Mouse (Mus musculus) Patski (cell line): ENCODE data around the gene Hbb-bt. TPM values are rescaled to one million over a fixed set of nuclear protein-coding genes. Genes with fewer than 3 reads are reported as not detected.
A peak's percentile ranks its signal among the peaks of the same experiment; 100 is the strongest.
"Not testable (repeated sequence)": the region's sequence is repeated elsewhere in the genome, so short reads cannot be mapped to it uniquely, and the experiment has no call there.

ENCODE experiments used
- ATAC-seq: fragments of 100-300 bp; one replicate; pipeline ENCODE4 v1.8.0; 2021
- CTCF ChIA-PET: fragments of 350-600 bp; sonication (Branson Sonifier 250); formaldehyde crosslinking; loops from one replicate; lab custom pipeline; 2022; ENCODE audit warnings: inconsistent platforms; lab: Charles Lee
- POLR2A ChIA-PET: fragments of 350-600 bp; sonication (Branson Sonifier 250); formaldehyde crosslinking; loops from one replicate; lab custom pipeline; 2022; ENCODE audit warnings: antibody characterized with exemption, inconsistent platforms; lab: Charles Lee
- DNase-seq: peaks from one replicate; pipeline ENCODE4 v3.0.0-alpha.2; 2011; ENCODE audit warnings: low read depth, low spot score
- H3K27me3 ChIP-seq: fragments of 371-371 bp; one replicate; pipeline ENCODE4 v1.5.1; 2021
- CTCF ChIP-seq: fragments of 100-300 bp; IDR thresholded peaks from one replicate; pipeline ENCODE4 v1.5.1; 2021
- in situ Hi-C: fragments of 300-500 bp; cut with MboI; formaldehyde crosslinking; loops from 3 replicates; pipeline ENCODE4 v1.11.1; 2018; ENCODE audit warnings: low pct_unique_long_range_greater_than_20kb, mixed read lengths
- polyA plus RNA-seq: library from polyadenylated mRNA; unstranded; gene quantifications from one replicate; pipeline ENCODE4 v1.2.3, GENCODE M21; 2021

Gene Hbb-bt
- polyA plus RNA-seq, 1 experiment from 2014 or later, result not detected

DNA sequence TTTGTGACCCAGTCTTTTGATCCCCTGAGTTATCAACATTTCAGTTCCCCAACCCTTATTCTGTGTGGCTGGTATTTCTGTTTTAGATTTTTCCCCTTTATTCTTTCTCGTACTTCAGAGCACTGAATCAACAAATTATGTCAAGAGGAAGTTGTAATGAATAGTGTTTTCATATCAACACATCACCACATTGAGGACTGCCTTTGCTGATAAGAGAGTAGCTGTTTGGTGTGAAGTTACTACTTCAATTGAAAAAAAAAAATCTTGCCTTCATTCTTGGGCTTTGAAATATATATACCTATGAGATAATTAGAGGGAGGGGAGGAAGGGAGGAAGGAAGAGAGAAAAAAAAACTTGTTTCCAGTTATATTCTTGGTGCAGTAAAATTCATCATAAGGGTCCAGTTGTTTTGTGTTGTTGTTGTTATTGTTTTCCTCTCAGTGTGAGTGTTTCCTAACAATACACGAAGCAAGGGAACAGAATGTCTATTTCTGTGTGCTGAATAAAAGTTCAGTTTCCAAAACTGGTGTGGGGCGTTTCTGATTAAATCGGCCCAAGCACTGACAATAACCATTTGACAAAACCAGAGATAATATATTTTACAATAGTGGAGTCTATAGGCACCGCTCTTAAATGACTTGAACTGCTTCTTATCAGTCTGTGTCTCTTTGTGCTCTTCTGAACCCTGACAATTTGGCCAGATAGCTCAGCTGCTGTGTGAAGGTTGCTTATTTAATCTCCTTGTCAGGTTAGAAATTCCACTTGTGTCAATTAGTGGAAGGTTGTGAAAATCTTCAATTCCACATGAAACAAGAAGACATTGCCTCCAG, 4.6 kb downstream of the Hbb-bt start:
- in situ Hi-C loops, result no loop called here
- ChIA-PET POLR2A (no interaction called here), CTCF (no interaction called here)

DNA sequence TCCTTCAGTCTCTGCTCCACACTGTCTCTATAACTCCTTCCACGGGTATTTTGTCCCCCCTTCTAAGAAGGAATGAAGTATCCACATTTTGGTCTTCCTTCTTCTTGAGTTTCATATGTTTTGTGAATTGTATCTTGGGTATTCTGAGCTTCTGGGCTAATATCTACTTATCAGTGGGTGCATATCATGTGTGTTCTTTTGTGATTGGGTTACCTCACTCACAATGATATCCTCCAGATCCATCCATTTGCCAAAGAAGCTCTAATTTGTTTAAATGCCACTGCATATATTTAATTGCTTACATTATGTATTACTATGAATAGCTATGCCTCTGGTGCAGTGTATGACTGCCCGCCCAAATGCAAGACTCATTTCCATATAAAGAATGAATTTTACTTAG, 5.7 kb downstream of the Hbb-bt start:
- CTCF ChIA-PET, ATAC-seq, POLR2A ChIA-PET, H3K27me3 ChIP-seq, in situ Hi-C loops, DNase-seq: not testable (repeated sequence)

More for the DNA sequence above, 4.6 kb downstream of the Hbb-bt start:
- ATAC-seq (no peak), DNase-seq (no peak)
- no peak for TF ChIP-seq CTCF
- no peaks in the 10 kb centered on the region for H3K27me3 ChIP-seq

DNA sequence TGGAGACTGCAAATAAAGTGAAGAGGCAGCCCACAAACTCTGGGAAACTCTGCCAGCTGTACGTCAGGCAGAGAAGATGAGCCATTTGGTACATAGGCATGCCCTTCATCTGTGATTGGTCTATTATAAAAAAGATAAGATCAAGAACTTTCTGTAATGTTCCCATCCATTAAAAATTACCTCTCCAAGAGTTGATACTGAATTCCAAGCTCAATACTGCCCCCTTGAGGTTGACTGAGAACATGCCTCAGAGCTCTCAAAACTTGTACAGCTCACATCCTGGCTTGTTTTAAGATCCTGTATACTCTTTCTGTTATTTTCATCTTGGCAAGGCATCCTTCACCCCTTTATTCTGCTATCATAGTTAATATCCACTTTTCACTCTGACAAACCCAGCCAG, 6.9 kb downstream of the Hbb-bt start:
- ATAC-seq, result no peak
- in situ Hi-C loops, result no loop called here
- ChIA-PET CTCF (no interaction called here), POLR2A (no interaction called here)
- TF ChIP-seq CTCF, result peak; percentile 39
- no peaks in the 10 kb centered on the region for H3K27me3 ChIP-seq
- DNase-seq, result no peak

DNA sequence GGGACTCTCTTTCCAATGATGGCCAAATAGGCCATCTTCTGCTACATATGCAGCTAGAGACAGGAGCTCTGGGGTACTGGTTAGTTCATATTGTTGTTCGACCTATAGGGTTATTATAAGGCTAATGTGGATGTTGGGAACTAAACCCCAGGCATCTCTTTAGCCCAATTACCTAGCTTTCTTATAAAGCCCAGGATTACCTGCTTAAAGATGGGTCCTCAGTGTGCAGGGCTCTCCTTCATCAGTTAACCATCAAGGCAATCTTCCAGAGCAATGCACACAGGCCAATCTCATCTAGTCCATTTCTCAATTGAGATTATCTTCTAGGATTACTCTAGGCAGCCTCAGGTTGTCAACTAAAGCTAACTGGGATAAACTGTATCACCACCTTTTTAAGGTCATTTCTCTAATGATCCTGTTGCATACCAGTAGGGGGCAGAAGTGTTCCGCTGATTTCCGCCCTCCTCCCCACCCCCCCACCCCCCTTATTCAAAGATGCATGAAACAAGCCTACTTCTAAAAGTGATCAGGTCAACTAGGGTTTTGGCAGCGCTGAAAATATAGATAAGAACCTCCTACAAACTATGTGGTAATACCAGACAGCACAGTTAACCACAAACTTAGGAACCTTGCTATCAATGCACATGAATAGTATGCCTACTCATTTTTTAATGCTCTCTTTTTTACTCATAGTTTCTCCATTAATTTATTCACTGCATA, 21.0 kb downstream of the Hbb-bt start:
- ATAC-seq (no peak), DNase-seq (no peak)
- no peaks in the 10 kb centered on the region for H3K27me3 ChIP-seq
- TF ChIP-seq CTCF, result no peak
- ChIA-PET CTCF (no interaction called here), POLR2A (no interaction called here)
- in situ Hi-C loops, result no loop called here

DNA sequence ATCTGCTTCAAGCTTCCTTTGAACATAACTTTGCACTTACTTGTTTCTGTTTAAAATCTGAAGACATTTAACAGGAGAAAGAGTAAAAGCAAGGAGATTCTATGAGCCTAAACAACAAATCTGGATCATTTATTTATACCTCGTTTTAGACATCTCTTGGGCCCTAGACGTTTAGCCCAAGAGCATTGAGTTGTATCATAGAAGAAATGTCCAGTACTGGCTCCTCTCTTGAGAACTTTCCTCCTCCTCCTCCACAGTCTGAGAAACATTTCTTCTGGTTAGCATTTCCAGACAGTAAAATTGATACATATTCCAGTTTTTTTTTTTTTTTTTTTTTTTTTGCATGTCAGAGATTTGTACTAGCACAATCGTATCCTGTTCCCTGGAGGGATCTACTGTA, 22.1 kb downstream of the Hbb-bt start, which contains the start of gene Olfr67:
TSS of gene Olfr67 (minus strand) at position 101 of the 400 bp plus-strand sequence.
- in situ Hi-C loops, result no loop called here
- ChIA-PET POLR2A (no interaction called here), CTCF (no interaction called here)
- no peak for ATAC-seq
- H3K27me3 ChIP-seq, result no peaks in the 10 kb centered on the region
- no peak for TF ChIP-seq CTCF
- no peak for DNase-seq

DNA sequence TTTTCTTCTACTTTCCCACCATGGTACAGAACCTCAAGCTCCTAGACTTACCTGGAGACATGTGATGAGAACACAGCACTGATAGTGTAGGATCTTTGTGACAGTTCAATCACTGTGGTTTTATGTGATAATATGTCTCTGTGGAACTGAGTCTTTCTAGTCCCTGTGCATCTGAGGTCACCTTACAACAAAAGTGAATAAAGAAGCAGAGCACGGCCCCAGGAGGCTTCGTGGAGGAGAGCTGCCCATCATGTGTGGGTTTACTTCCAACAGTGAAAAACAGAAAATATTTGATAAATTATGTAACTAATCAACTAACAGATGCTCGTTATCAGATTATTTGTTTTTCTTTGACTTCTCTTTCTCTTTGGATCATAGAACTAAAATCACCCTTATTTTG, 34.2 kb downstream of the Hbb-bt start, which contains the start of gene Olfr68:
TSS of gene Olfr68 (minus strand) at position 101 of the 400 bp plus-strand sequence.
- ChIA-PET CTCF (no interaction called here), POLR2A (no interaction called here)
- TF ChIP-seq CTCF, result no peak
- no peak for DNase-seq
- ATAC-seq, result no peak
- H3K27me3 ChIP-seq, result no peaks in the 10 kb centered on the region
- in situ Hi-C loops, result no loop called here

DNA sequence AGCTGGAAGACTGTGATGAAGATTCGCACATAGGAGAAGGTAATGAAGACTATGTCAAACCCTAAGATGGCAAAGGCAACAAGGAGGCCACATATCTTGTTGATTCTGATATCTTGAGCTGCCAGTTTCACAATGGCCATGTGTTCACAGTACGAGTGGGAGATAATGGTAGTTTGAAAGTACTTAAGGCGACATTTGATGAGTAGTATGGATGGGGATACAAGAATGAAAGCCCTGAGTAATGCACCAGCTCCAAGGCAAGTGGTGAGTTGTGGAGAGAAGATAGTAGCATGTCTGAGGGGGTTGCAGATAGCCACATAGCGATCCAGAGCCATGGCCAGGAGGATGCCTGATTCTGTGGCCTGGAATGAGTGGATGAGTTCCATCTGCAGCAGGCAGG, 36.1 kb downstream of the Hbb-bt start:
- POLR2A ChIA-PET, H3K27me3 ChIP-seq, ATAC-seq, DNase-seq, CTCF ChIA-PET, in situ Hi-C loops: not testable (repeated sequence)

DNA sequence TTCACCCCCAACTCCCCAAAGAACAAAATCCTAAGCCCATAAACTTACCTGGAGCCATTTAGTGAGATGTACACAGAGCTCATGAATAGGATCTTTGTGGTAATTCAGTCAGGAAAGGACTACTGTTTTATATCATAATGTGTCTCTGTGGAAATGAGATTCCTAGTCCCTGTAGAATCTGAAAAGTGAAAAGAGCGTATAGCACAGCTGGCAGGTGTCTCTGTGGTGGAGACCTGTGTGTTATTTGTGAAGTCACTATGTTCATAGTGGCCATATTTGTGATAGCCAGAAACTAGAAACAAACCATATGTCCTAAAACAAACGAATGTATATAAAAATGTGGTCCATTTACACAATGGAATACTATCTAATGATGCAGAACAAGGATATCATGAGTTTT, 42.3 kb downstream of the Hbb-bt start, which contains the start of gene Olfr69:
TSS of gene Olfr69 (minus strand) at position 101 of the 400 bp plus-strand sequence.
- no peak for TF ChIP-seq CTCF
- CTCF ChIA-PET, result no interaction called here
- DNase-seq (no peak), ATAC-seq (no peak)
- POLR2A ChIA-PET, result no interaction called here
- in situ Hi-C loops, result no loop called here
- no peaks in the 10 kb centered on the region for H3K27me3 ChIP-seq

DNA sequence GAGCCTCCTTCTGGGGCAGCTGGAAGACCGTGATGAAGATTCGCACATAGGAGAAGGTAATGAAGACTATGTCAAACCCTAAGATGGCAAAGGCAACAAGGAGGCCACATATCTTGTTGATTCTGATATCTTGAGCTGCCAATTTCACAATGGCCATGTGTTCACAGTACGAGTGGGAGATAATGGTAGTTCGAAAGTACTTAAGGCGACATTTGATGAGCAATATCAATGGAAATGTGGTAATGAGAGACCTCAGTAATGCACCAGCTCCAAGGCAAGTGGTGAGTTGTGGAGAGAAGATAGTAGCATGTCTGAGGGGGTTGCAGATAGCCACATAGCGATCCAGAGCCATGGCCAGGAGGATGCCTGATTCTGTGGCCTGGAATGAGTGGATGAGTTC, 46.1 kb downstream of the Hbb-bt start:
- CTCF ChIA-PET, in situ Hi-C loops, DNase-seq, H3K27me3 ChIP-seq, ATAC-seq, POLR2A ChIA-PET: not testable (repeated sequence)

Other genes with a start within 250 kb of the Hbb-bt start
- not detected for gene Olfr616, start 244.9 kb downstream of the Hbb-bt start, polyA plus RNA-seq
- not detected for gene Olfr617, start 240.9 kb downstream of the Hbb-bt start, polyA plus RNA-seq
- not detected for gene Olfr618, start 223.9 kb downstream of the Hbb-bt start, polyA plus RNA-seq
- not detected for gene Olfr619, start 213.4 kb downstream of the Hbb-bt start, polyA plus RNA-seq
- gene Olfr620, start 201.5 kb downstream of the Hbb-bt start, polyA plus RNA-seq, result not detected
- not detected for gene Olfr622, start 171.3 kb downstream of the Hbb-bt start, polyA plus RNA-seq
- gene Olfr623, start 150.3 kb downstream of the Hbb-bt start, polyA plus RNA-seq, result not detected
- 0.15 TPM for gene Olfr624, start 142.8 kb downstream of the Hbb-bt start, polyA plus RNA-seq
- gene Olfr625-ps1, start 131.3 kb downstream of the Hbb-bt start, polyA plus RNA-seq, result not detected
- not detected for gene Olfr243, start 99.3 kb downstream of the Hbb-bt start, polyA plus RNA-seq
- gene Olfr628, start 83.6 kb downstream of the Hbb-bt start, polyA plus RNA-seq, result not detected
- not detected for gene Olfr629, start 69.1 kb downstream of the Hbb-bt start, polyA plus RNA-seq
- gene Olfr630, start 56.7 kb downstream of the Hbb-bt start, polyA plus RNA-seq, result not detected
- not detected for gene Olfr69, start 42.4 kb downstream of the Hbb-bt start, polyA plus RNA-seq
- gene Olfr68, start 34.3 kb downstream of the Hbb-bt start, polyA plus RNA-seq, result not detected
- not detected for gene Olfr67, start 22.2 kb downstream of the Hbb-bt start, polyA plus RNA-seq
- gene Hbb-bs, start 14.1 kb upstream of the Hbb-bt start, polyA plus RNA-seq, result not detected
- not detected for gene Hbb-bh2, start 26.5 kb upstream of the Hbb-bt start, polyA plus RNA-seq
- gene Hbb-bh1, start 29.2 kb upstream of the Hbb-bt start, polyA plus RNA-seq, result not detected
- gene Hbb-y, start 39.2 kb upstream of the Hbb-bt start, polyA plus RNA-seq, result not detected
- gene Olfr66, start 72.3 kb upstream of the Hbb-bt start, polyA plus RNA-seq, result not detected
- gene Olfr64, start 80.5 kb upstream of the Hbb-bt start, polyA plus RNA-seq, result not detected
- not detected for gene Olfr65, start 89.5 kb upstream of the Hbb-bt start, polyA plus RNA-seq
- not detected for gene Olfr631, start 114.8 kb upstream of the Hbb-bt start, polyA plus RNA-seq
- gene Olfr632, start 120.4 kb upstream of the Hbb-bt start, polyA plus RNA-seq, result not detected
- gene Olfr633, start 130.4 kb upstream of the Hbb-bt start, polyA plus RNA-seq, result not detected
- gene Olfr635, start 157.2 kb upstream of the Hbb-bt start, polyA plus RNA-seq, result not detected
- not detected for gene Olfr638, start 184.8 kb upstream of the Hbb-bt start, polyA plus RNA-seq
- gene Olfr639, start 203.3 kb upstream of the Hbb-bt start, polyA plus RNA-seq, result 0.03 TPM
- gene Olfr640, start 211.6 kb upstream of the Hbb-bt start, polyA plus RNA-seq, result not detected
- not detected for gene Olfr641, start 221.4 kb upstream of the Hbb-bt start, polyA plus RNA-seq
- not detected for gene Olfr642, start 238.7 kb upstream of the Hbb-bt start, polyA plus RNA-seq
- gene 4930516K23Rik, start 247.4 kb upstream of the Hbb-bt start, polyA plus RNA-seq, result not detected